Mouse (Mus musculus): ENCODE measurements at regions not wholly inside any gene's neighbourhood (a gene's known extent, or its start where the extent isn't known, plus 50 kb on each side); places are given as distances from the start of the nearest gene placed in this dataset.

- TF ChIP-seq NANOG (IDR thresholded peaks at IDR 0.05; ENCODE audit: borderline replicate concordance, low read length) = no peak
- no peak for TF ChIP-seq CTCF (conservative IDR thresholded peaks at IDR 0.05; ENCODE audit: low read length)
- no peak for TF ChIP-seq POU5F1 (IDR thresholded peaks at IDR 0.05; ENCODE audit: borderline replicate concordance, low read length)
- no peaks in the 10 kb centered on the region for H3K4me1 ChIP-seq (replicated peaks; ENCODE audit: low read depth, low read length)
- peaks cover 26% of the 10 kb centered on the region for H3K9me3 ChIP-seq (ENCODE audit: low read length)
- H3K36me3 ChIP-seq (ENCODE audit: insufficient read depth, low read length) = no peaks in the 10 kb centered on the region
- H3K4me3 ChIP-seq (replicated peaks; ENCODE audit: low read length) = no peak overlapping the region
- H3K27me3 ChIP-seq (ENCODE audit: insufficient read depth, low read length) = no peaks in the 10 kb centered on the region
Observed at GRCm38 (mm10) chr8:30797341-30797740, 2631.2 kb upstream of the 5930422O12Rik start.

- no peaks in the 10 kb centered on the region for H3K9me3 ChIP-seq (ENCODE audit: low read length)
- H3K27me3 ChIP-seq (ENCODE audit: insufficient read depth, low read length) = no peaks in the 10 kb centered on the region
- TF ChIP-seq POU5F1 (IDR thresholded peaks at IDR 0.05; ENCODE audit: borderline replicate concordance, low read length) = no peak
- TF ChIP-seq CTCF (conservative IDR thresholded peaks at IDR 0.05; ENCODE audit: low read length) = no peak
- TF ChIP-seq NANOG (IDR thresholded peaks at IDR 0.05; ENCODE audit: borderline replicate concordance, low read length) = no peak
- no peak overlapping the region for H3K4me3 ChIP-seq (replicated peaks; ENCODE audit: low read length)
- no peaks in the 10 kb centered on the region for H3K36me3 ChIP-seq (ENCODE audit: insufficient read depth, low read length)
- no peaks in the 10 kb centered on the region for H3K4me1 ChIP-seq (replicated peaks; ENCODE audit: low read depth, low read length)
Observed at GRCm38 (mm10) chr8:30817028-30817427, 2611.5 kb upstream of the 5930422O12Rik start.

- no peaks in the 10 kb centered on the region for H3K27me3 ChIP-seq (ENCODE audit: insufficient read depth, low read length)
- no peaks in the 10 kb centered on the region for H3K4me1 ChIP-seq (replicated peaks; ENCODE audit: low read depth, low read length)
- no peaks in the 10 kb centered on the region for H3K9me3 ChIP-seq (ENCODE audit: low read length)
- H3K4me3 ChIP-seq (replicated peaks; ENCODE audit: low read length) = no peak overlapping the region
- TF ChIP-seq POU5F1 (IDR thresholded peaks at IDR 0.05; ENCODE audit: borderline replicate concordance, low read length) = no peak
- TF ChIP-seq CTCF (conservative IDR thresholded peaks at IDR 0.05; ENCODE audit: low read length) = no peak
- no peak for TF ChIP-seq NANOG (IDR thresholded peaks at IDR 0.05; ENCODE audit: borderline replicate concordance, low read length)
- no peaks in the 10 kb centered on the region for H3K36me3 ChIP-seq (ENCODE audit: insufficient read depth, low read length)
Observed at GRCm38 (mm10) chr8:30822835-30823587, 2605.5 kb upstream of the 5930422O12Rik start.

- Histone ChIP-seq H3K4me1 (replicated peaks; ENCODE audit: low read depth, low read length) (no peaks in the 10 kb centered on the region), H3K36me3 (ENCODE audit: insufficient read depth, low read length) (no peaks in the 10 kb centered on the region), H3K9me3 (ENCODE audit: low read length) (no peaks in the 10 kb centered on the region), H3K4me3 (replicated peaks; ENCODE audit: low read length) (no peak overlapping the region), H3K27me3 (ENCODE audit: insufficient read depth, low read length) (no peaks in the 10 kb centered on the region)
- TF ChIP-seq CTCF (conservative IDR thresholded peaks at IDR 0.05; ENCODE audit: low read length) (no peak), NANOG (IDR thresholded peaks at IDR 0.05; ENCODE audit: borderline replicate concordance, low read length) (no peak), POU5F1 (IDR thresholded peaks at IDR 0.05; ENCODE audit: borderline replicate concordance, low read length) (no peak)
Observed at GRCm38 (mm10) chr8:30823588-30823938, 2604.9 kb upstream of the 5930422O12Rik start.

DNA sequence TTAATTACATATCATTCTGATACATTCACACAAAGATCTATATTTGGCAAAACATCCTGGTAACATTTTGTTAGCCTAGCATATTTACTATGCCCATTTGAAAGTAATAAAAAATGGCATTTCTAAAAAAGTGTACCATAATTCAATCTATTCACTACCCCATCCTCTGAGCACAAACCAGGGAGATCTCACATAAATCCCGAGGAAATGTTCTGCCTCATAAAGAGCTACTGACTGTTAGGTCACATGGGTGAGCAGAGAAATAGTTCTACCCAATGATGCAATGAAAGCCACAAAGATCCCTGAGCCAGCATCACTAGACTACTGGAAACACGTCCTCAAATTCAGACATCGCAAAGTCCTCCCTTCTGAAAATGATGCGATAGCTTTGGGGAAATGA, 2602.5 kb upstream of the 5930422O12Rik start:
- Histone ChIP-seq H3K4me1 (replicated peaks; ENCODE audit: low read depth, low read length) (no peaks in the 10 kb centered on the region), H3K27me3 (ENCODE audit: insufficient read depth, low read length) (no peaks in the 10 kb centered on the region), H3K9me3 (ENCODE audit: low read length) (no peaks in the 10 kb centered on the region), H3K36me3 (ENCODE audit: insufficient read depth, low read length) (no peaks in the 10 kb centered on the region), H3K4me3 (replicated peaks; ENCODE audit: low read length) (no peak overlapping the region)
- no peak for TF ChIP-seq POU5F1 (IDR thresholded peaks at IDR 0.05; ENCODE audit: borderline replicate concordance, low read length)

- Histone ChIP-seq H3K36me3 (ENCODE audit: insufficient read depth, low read length) (no peaks in the 10 kb centered on the region), H3K9me3 (ENCODE audit: low read length) (no peaks in the 10 kb centered on the region), H3K4me1 (replicated peaks; ENCODE audit: low read depth, low read length) (no peaks in the 10 kb centered on the region), H3K27me3 (ENCODE audit: insufficient read depth, low read length) (no peaks in the 10 kb centered on the region), H3K4me3 (replicated peaks; ENCODE audit: low read length) (no peak overlapping the region)
- TF ChIP-seq CTCF (conservative IDR thresholded peaks at IDR 0.05; ENCODE audit: low read length) = no peak
- no peak for TF ChIP-seq POU5F1 (IDR thresholded peaks at IDR 0.05; ENCODE audit: borderline replicate concordance, low read length)
- TF ChIP-seq NANOG (IDR thresholded peaks at IDR 0.05; ENCODE audit: borderline replicate concordance, low read length) = no peak
Observed at GRCm38 (mm10) chr8:30838056-30838455, 2590.5 kb upstream of the 5930422O12Rik start.

- Histone ChIP-seq H3K9me3 (ENCODE audit: low read length) (no peaks in the 10 kb centered on the region), H3K27me3 (ENCODE audit: insufficient read depth, low read length) (no peaks in the 10 kb centered on the region), H3K36me3 (ENCODE audit: insufficient read depth, low read length) (no peaks in the 10 kb centered on the region), H3K4me3 (replicated peaks; ENCODE audit: low read length) (no peak overlapping the region), H3K4me1 (replicated peaks; ENCODE audit: low read depth, low read length) (no peaks in the 10 kb centered on the region)
- TF ChIP-seq POU5F1 (IDR thresholded peaks at IDR 0.05; ENCODE audit: borderline replicate concordance, low read length) (no peak), NANOG (IDR thresholded peaks at IDR 0.05; ENCODE audit: borderline replicate concordance, low read length) (no peak), CTCF (conservative IDR thresholded peaks at IDR 0.05; ENCODE audit: low read length) (peak; percentile 84)
Observed at GRCm38 (mm10) chr8:30840064-30840463, 2588.4 kb upstream of the 5930422O12Rik start.

GRCm38 (mm10) chr8:30863017-30863416, 2565.5 kb upstream of the 5930422O12Rik start:
- TF ChIP-seq CTCF (conservative IDR thresholded peaks at IDR 0.05; ENCODE audit: low read length) = no peak
- no peak for TF ChIP-seq NANOG (IDR thresholded peaks at IDR 0.05; ENCODE audit: borderline replicate concordance, low read length)
- no peak for TF ChIP-seq POU5F1 (IDR thresholded peaks at IDR 0.05; ENCODE audit: borderline replicate concordance, low read length)
- H3K27me3 ChIP-seq (ENCODE audit: insufficient read depth, low read length) = no peaks in the 10 kb centered on the region
- H3K4me1 ChIP-seq (replicated peaks; ENCODE audit: low read depth, low read length) = no peaks in the 10 kb centered on the region
- H3K4me3 ChIP-seq (replicated peaks; ENCODE audit: low read length) = no peak overlapping the region
- H3K36me3 ChIP-seq (ENCODE audit: insufficient read depth, low read length) = no peaks in the 10 kb centered on the region
- no peaks in the 10 kb centered on the region for H3K9me3 ChIP-seq (ENCODE audit: low read length)

Measured in E14TG2a.4 (cell line).